Mouse (Mus musculus): ENCODE measurements at regions not wholly inside any gene's neighbourhood (a gene's known extent, or its start where the extent isn't known, plus 50 kb on each side); places are given as distances from the start of the nearest gene placed in this dataset.

- ATAC-seq = no peak
- 88% methylated on average over 2 of the region's 2 CpGs for WGBS
- no peak overlapping the region for H3K27ac ChIP-seq (ENCODE audit: low read length)
Observed at GRCm38 (mm10) chr15:47289691-47290090, 6595.0 kb upstream of the Gm7489 start.

DNA sequence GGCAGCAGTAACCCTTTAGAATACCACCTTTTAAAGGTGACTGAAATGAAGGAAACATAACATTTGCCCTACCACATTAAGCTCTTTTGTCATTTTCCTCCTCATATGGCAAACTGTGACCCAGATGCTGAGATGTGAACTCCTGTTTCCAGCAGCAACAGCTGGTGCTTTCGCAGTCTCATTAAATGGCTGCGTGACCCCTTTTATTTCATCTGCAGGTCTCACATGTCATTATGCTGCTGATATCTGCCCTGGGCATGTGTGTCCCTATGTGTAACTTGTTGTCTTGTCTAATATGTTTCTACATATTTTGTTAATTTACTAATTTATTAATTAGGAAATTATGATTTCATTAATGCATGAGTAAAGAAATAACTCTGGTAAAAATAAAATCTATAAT is 6584.9 kb upstream of the Gm7489 start:
- H3K4me3 ChIP-seq (replicated peaks; ENCODE audit: low read length) = no peak overlapping the region
- WGBS = 79% methylated on average over 2 of the region's 2 CpGs

More at GRCm38 (mm10) chr15:47289691-47290090, 6595.0 kb upstream of the Gm7489 start:
- no peak overlapping the region for H3K4me3 ChIP-seq (replicated peaks; ENCODE audit: low read length)
- H3K9me3 ChIP-seq (ENCODE audit: control insufficient read depth, low read length) = no peaks in the 10 kb centered on the region
- H3K27me3 ChIP-seq (replicated peaks; ENCODE audit: control insufficient read depth, insufficient read depth, low read length) = no peaks in the 10 kb centered on the region
- no peaks in the 10 kb centered on the region for H3K4me1 ChIP-seq (replicated peaks; ENCODE audit: control insufficient read depth, insufficient read depth, low read length)
- no peak overlapping the region for H3K9ac ChIP-seq (replicated peaks; ENCODE audit: low read depth, low read length)
- H3K4me2 ChIP-seq (ENCODE audit: low read length) = no peak overlapping the region
- H3K36me3 ChIP-seq (ENCODE audit: control insufficient read depth, insufficient read depth) = no peaks in the 10 kb centered on the region

GRCm38 (mm10) chr15:47330505-47330904 is 6554.2 kb upstream of the Gm7489 start:
- H3K27ac ChIP-seq (ENCODE audit: low read length) = no peak overlapping the region
- H3K4me1 ChIP-seq (replicated peaks; ENCODE audit: control insufficient read depth, insufficient read depth, low read length) = no peaks in the 10 kb centered on the region
- 53% methylated on average over 1 of the region's 1 CpGs for WGBS
- H3K4me2 ChIP-seq (ENCODE audit: low read length) = no peak overlapping the region
- no peaks in the 10 kb centered on the region for H3K36me3 ChIP-seq (ENCODE audit: control insufficient read depth, insufficient read depth)
- H3K9me3 ChIP-seq (ENCODE audit: control insufficient read depth, low read length) = no peaks in the 10 kb centered on the region
- ATAC-seq = peak; percentile 91
- H3K4me3 ChIP-seq (replicated peaks; ENCODE audit: low read length) = no peak overlapping the region
- H3K9ac ChIP-seq (replicated peaks; ENCODE audit: low read depth, low read length) = no peak overlapping the region
- H3K27me3 ChIP-seq (replicated peaks; ENCODE audit: control insufficient read depth, insufficient read depth, low read length) = no peaks in the 10 kb centered on the region

More for the DNA sequence above, 6584.9 kb upstream of the Gm7489 start:
- Histone ChIP-seq H3K4me1 (replicated peaks; ENCODE audit: control insufficient read depth, insufficient read depth, low read length) (no peaks in the 10 kb centered on the region), H3K9me3 (ENCODE audit: control insufficient read depth, low read length) (no peaks in the 10 kb centered on the region; the same call in 1 of the 2 replicates), H3K9ac (replicated peaks; ENCODE audit: low read depth, low read length) (no peak overlapping the region), H3K27ac (ENCODE audit: low read length) (no peak overlapping the region), H3K4me2 (ENCODE audit: low read length) (no peak overlapping the region), H3K36me3 (ENCODE audit: control insufficient read depth, insufficient read depth) (no peaks in the 10 kb centered on the region), H3K27me3 (replicated peaks; ENCODE audit: control insufficient read depth, insufficient read depth, low read length) (no peaks in the 10 kb centered on the region)
- ATAC-seq = no peak

Measured in forebrain, embryonic 16.5 days (tissue).